Comparison of ENCODE assay signal across 13 mouse cellular contexts in genomic region chr1:192522376-192523178, GRCm38 (mm10).
DNase-seq lines count a peak whose midpoint lies in the region; ATAC-seq and TF ChIP-seq lines count a peak whose summit lies in the region.
"Had no signal": no experiment of that assay in that cellular context is flagged by ENCODE, and none has a peak within 500 bp of the region (broad histone marks: within the 10 kb centered on the region; RNA-seq: fewer than 3 reads in every experiment).

No protein-coding gene starts in this region.

- H3K27me3 ChIP-seq in forebrain, embryonic 14.5 days (replicated peaks; ENCODE audit: control insufficient read depth, insufficient read depth, low read length), result no peaks in the 10 kb centered on the region
- no peaks in the 10 kb centered on the region for H3K27me3 ChIP-seq in forebrain, postnatal 0 days (ENCODE audit: insufficient read depth, low read length)
- H3K27me3 ChIP-seq in neural tube, embryonic 11.5 days (ENCODE audit: control insufficient read depth, insufficient read depth, low read length), result no peaks in the 10 kb centered on the region
- H3K27me3 ChIP-seq in midbrain, embryonic 11.5 days (ENCODE audit: control insufficient read depth, insufficient read depth, low read length), result no peaks in the 10 kb centered on the region
- H3K27me3 ChIP-seq: limb, embryonic 12.5 days had no signal

- H3K4me2 ChIP-seq in forebrain, embryonic 14.5 days (ENCODE audit: low read length), result no peak overlapping the region
- no peak overlapping the region for H3K4me2 ChIP-seq in forebrain, postnatal 0 days (ENCODE audit: low read depth)
- H3K4me2 ChIP-seq in neural tube, embryonic 11.5 days (ENCODE audit: low read depth), result no peak overlapping the region
- no peak overlapping the region for H3K4me2 ChIP-seq in midbrain, embryonic 11.5 days
- H3K4me2 ChIP-seq: limb, embryonic 12.5 days had no signal

- H3K27ac ChIP-seq in forebrain, embryonic 14.5 days (ENCODE audit: low read depth, low read length), result no peak overlapping the region
- H3K27ac ChIP-seq in forebrain, postnatal 0 days (ENCODE audit: low read depth, low read length), result no peak overlapping the region
- H3K27ac ChIP-seq in neural tube, embryonic 11.5 days (ENCODE audit: low read depth, low read length), result 0 out of 2 replicates have a peak overlapping the region, but pooled peaks have one; percentile 10
- no peak overlapping the region for H3K27ac ChIP-seq in midbrain, embryonic 11.5 days (ENCODE audit: low read depth, low read length)
- H3K27ac ChIP-seq: limb, embryonic 12.5 days had no signal

- no peak overlapping the region for H3K4me3 ChIP-seq in forebrain, embryonic 14.5 days (ENCODE audit: low read depth, low read length)
- H3K4me3 ChIP-seq in forebrain, postnatal 0 days (ENCODE audit: low read depth, low read length), result no peak overlapping the region
- no peak overlapping the region for H3K4me3 ChIP-seq in neural tube, embryonic 11.5 days (ENCODE audit: low read depth, low read length)
- H3K4me3 ChIP-seq in midbrain, embryonic 11.5 days (ENCODE audit: low read depth, low read length), result no peak overlapping the region
- H3K4me3 ChIP-seq: limb, embryonic 12.5 days had no signal

- 0 out of 2 replicates have a peak, but pooled peaks have one; percentile 32 for ATAC-seq in forebrain, embryonic 14.5 days
- ATAC-seq in forebrain, postnatal 0 days, result no peak; the same call in 1 of the 2 replicates
- no peak for ATAC-seq in neural tube, embryonic 11.5 days (ENCODE audit: insufficient read depth, low FRiP score, low TSS enrichment)
- ATAC-seq in midbrain, embryonic 11.5 days (ENCODE audit: low FRiP score), result peak; percentile 49
- ATAC-seq in cerebellum, adult (ENCODE audit: insufficient number of reproducible peaks, low FRiP score, low TSS enrichment), result no peak
- ATAC-seq: inflammation-experienced regulatory T-cells, adult 6 months had no signal

- no peak for TF ChIP-seq CTCF in forebrain, postnatal 0 days (IDR thresholded peaks at IDR 0.05; ENCODE audit: low read depth)

- H3K9me3 ChIP-seq in forebrain, embryonic 14.5 days (replicated peaks; ENCODE audit: control insufficient read depth, low read length), result no peaks in the 10 kb centered on the region
- H3K9me3 ChIP-seq in forebrain, postnatal 0 days (ENCODE audit: low read length), result no peaks in the 10 kb centered on the region
- no peaks in the 10 kb centered on the region for H3K9me3 ChIP-seq in neural tube, embryonic 11.5 days (ENCODE audit: control insufficient read depth, low read length)
- no peaks in the 10 kb centered on the region for H3K9me3 ChIP-seq in midbrain, embryonic 11.5 days (ENCODE audit: control insufficient read depth, low read length)
- H3K9me3 ChIP-seq: limb, embryonic 12.5 days had no signal

- DNase-seq in forebrain, embryonic 14.5 days (ENCODE audit: low spot score), result no peak
- no peak for DNase-seq in forebrain, postnatal 0 days
- no peak for DNase-seq in neural tube, embryonic 11.5 days (ENCODE audit: low spot score)
- DNase-seq in neural tube, embryonic 10.5 days (ENCODE audit: extremely low spot score, low spot score), result no peak
- no peak for DNase-seq in midbrain, embryonic 11.5 days (ENCODE audit: low spot score, missing footprints)
- DNase-seq in retina, postnatal 1 day, result peak; percentile 58
- no peak for DNase-seq in ovary, postnatal 36 days (ENCODE audit: low spot score)
- DNase-seq: cerebellum, adult 9-11 months; spleen, adult 18-20 months had no signal

- H3K4me1 ChIP-seq in forebrain, embryonic 14.5 days (ENCODE audit: control insufficient read depth, insufficient read depth, low read length), result peaks cover 4% of the 10 kb centered on the region; the same call in 1 of the 2 replicates
- no peaks in the 10 kb centered on the region for H3K4me1 ChIP-seq in forebrain, postnatal 0 days (ENCODE audit: insufficient read depth)
- peaks cover 11% of the 10 kb centered on the region for H3K4me1 ChIP-seq in neural tube, embryonic 11.5 days (ENCODE audit: control insufficient read depth, insufficient read depth, low read length)
- peaks cover 11% of the 10 kb centered on the region for H3K4me1 ChIP-seq in midbrain, embryonic 11.5 days (ENCODE audit: control insufficient read depth, insufficient read depth, low read length)

- WGBS in forebrain, embryonic 14.5 days, result 37% methylated on average over 12 of the region's 12 CpGs
- 37% methylated on average over 12 of the region's 12 CpGs for WGBS in forebrain, postnatal 0 days
- WGBS in neural tube, embryonic 11.5 days, result 44% methylated on average over 12 of the region's 12 CpGs
- WGBS in midbrain, embryonic 11.5 days, result 49% methylated on average over 12 of the region's 12 CpGs

- no peaks in the 10 kb centered on the region for H3K36me3 ChIP-seq in forebrain, embryonic 14.5 days (ENCODE audit: control insufficient read depth, insufficient read depth, low read length)
- no peaks in the 10 kb centered on the region for H3K36me3 ChIP-seq in forebrain, postnatal 0 days (ENCODE audit: insufficient read depth)
- no peaks in the 10 kb centered on the region for H3K36me3 ChIP-seq in neural tube, embryonic 11.5 days (ENCODE audit: control insufficient read depth, insufficient read depth, low read length)
- no peaks in the 10 kb centered on the region for H3K36me3 ChIP-seq in midbrain, embryonic 11.5 days (ENCODE audit: control insufficient read depth, insufficient read depth, low read length)
- H3K36me3 ChIP-seq: G1E; limb, embryonic 12.5 days had no signal

- H3K9ac ChIP-seq in forebrain, embryonic 14.5 days (ENCODE audit: low read length), result no peak overlapping the region
- no peak overlapping the region for H3K9ac ChIP-seq in forebrain, postnatal 0 days
- no peak overlapping the region for H3K9ac ChIP-seq in neural tube, embryonic 11.5 days (ENCODE audit: low read length)
- no peak overlapping the region; the same call in 1 of the 2 replicates for H3K9ac ChIP-seq in midbrain, embryonic 11.5 days (ENCODE audit: low read length)
- H3K9ac ChIP-seq: limb, embryonic 12.5 days had no signal

Comparison
In these comparisons a context has a peak if more than half of its experiments do, and no peak if none do; other contexts are left out.
1. ATAC-seq: peak in forebrain, embryonic 14.5 days (single experiment) and midbrain, embryonic 11.5 days (single experiment); none in forebrain, postnatal 0 days (single experiment), neural tube, embryonic 11.5 days (single experiment) and cerebellum, adult (single experiment).